Mouse (Mus musculus) embryonic facial prominence, embryonic 10.5 days (tissue): ENCODE data around the gene Wdr83os. TPM values are rescaled to one million over a fixed set of nuclear protein-coding genes. Genes with fewer than 3 reads are reported as not detected.
"Not testable (repeated sequence)": the region's sequence is repeated elsewhere in the genome, so short reads cannot be mapped to it uniquely, and the experiment has no call there.

ENCODE experiments used
- DNase-seq: peaks from one replicate; pipeline ENCODE4 v3.0.0-alpha.2; 2017; ENCODE audit warnings: low spot score
- H3K27ac ChIP-seq: fragments of 300-500 bp; sonication (generic); replicated peaks from 2 replicates; pipeline ENCODE4 v1.5.1; 2016; ENCODE audit warnings: mild to moderate bottlenecking
- H3K27me3 ChIP-seq: fragments of 300-500 bp; sonication (generic); replicated peaks from 2 replicates; pipeline ENCODE4 v1.6.1; 2016; ENCODE audit warnings: low read depth, mild to moderate bottlenecking; ENCODE audit not compliant: poor library complexity, severe bottlenecking
- H3K36me3 ChIP-seq: fragments of 300-500 bp; sonication (generic); replicated peaks from 2 replicates; pipeline ENCODE4 v1.6.1; 2016; ENCODE audit warnings: mild to moderate bottlenecking, moderate library complexity
- H3K4me1 ChIP-seq: fragments of 300-500 bp; sonication (generic); 2 replicates; pipeline ENCODE4 v1.6.1; 2016
- H3K4me3 ChIP-seq: fragments of 300-500 bp; sonication (generic); 2 replicates; pipeline ENCODE4 v1.5.1; 2016; ENCODE audit warnings: mild to moderate bottlenecking, moderate library complexity
- H3K9me3 ChIP-seq: fragments of 300-500 bp; sonication (generic); 2 replicates; pipeline ENCODE4 v1.6.1; 2016; ENCODE audit warnings: mild to moderate bottlenecking
- WGBS: fragments of 180-500 bp; shearing (Covaris S2); methylation state at CpG from one replicate; pipeline ENCODE4 v1.1.7; 2016; 5-methylcytosine and 5-hydroxymethylcytosine counted together
- polyA plus RNA-seq: library from polyadenylated mRNA; unstranded; fragments of >200 nt; fragmentation: Nextera tagmentation; extraction: Ambion mirVana; gene quantifications from 2 replicates; pipeline ENCODE4 v1.2.1, GENCODE M21; 2016

The Wdr83os gene
- polyA plus RNA-seq, 1 experiment from 2014 or later: 126 TPM

DNA sequence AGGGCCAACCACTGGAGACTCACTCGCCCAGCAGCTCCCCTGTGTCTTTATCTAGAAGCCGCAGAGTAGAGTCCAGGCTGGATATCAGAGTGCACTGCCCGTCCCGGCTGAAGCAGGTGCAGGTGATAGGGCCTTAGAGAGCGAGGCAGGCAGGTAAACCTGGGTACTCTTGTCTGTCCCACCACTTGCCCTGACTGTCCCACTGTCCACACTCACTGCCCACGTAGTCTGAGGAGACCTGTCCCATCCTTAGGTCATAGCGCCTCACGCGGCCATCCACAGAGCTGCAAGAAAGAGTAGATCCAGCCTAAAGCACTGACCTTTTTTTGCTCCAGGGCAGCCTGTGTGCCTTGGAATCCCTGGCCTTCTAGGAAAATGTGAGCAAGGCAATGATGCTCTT lies 4.5 kb upstream of the Wdr83os start:
- Histone ChIP-seq H3K27ac (no peak overlapping the region), H3K9me3 (no peaks in the 10 kb centered on the region), H3K4me3 (no peak overlapping the region), H3K36me3 (peaks cover 64% of the 10 kb centered on the region), H3K27me3 (no peaks in the 10 kb centered on the region), H3K4me1 (peaks cover 30% of the 10 kb centered on the region)
- 77% methylated on average over 9 of the region's 9 CpGs for WGBS
- DNase-seq: peak; percentile 49

DNA sequence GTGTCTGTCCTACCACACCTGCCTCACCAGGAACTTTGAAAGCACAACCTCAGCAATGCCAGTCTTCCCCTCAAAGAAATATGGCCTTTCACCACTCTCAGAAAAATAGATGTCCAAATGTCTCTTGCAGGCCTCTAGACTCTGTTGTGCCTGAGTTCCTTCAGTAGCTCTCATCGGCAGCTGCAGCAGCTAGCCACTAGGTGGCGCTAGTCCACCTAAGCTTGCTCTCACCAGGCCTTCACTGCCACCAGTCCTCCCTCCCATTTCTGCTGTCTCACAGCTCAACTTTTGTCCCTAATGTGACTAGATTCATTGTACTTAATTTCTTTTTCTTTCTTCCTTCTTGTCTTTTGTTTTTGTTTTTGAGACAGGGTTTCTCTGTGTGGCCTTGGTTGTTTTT lies 3.5 kb upstream of the Wdr83os start:
- WGBS: 0% methylated on average over 2 of the region's 2 CpGs
- Histone ChIP-seq H3K27me3 (no peaks in the 10 kb centered on the region), H3K4me3 (no peak overlapping the region; the same call in 1 of the 2 replicates), H3K36me3 (peaks cover 64% of the 10 kb centered on the region), H3K4me1 (peaks cover 35% of the 10 kb centered on the region), H3K9me3 (no peaks in the 10 kb centered on the region), H3K27ac (no peak overlapping the region)
- DNase-seq: peak; percentile 83

DNA sequence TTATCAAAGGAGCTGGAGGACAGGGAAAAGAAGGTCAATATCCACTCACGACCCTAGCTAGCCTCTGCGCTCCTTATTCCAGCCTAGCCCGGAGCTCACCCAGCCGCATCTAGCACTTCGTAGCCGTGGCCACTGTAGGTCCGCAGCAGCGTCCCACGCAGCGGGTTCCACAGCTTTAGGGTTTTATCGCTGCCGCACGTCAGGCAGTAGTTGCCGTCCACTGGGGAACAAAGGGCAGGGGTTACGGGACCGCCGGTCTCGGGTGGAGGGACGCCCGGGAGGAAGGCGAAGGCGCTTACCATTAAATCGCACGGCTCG lies 367 bp upstream of the Wdr83os start:
- H3K4me1 ChIP-seq: peaks cover 43% of the 10 kb centered on the region
- peak overlapping the region; percentile 86 for H3K27ac ChIP-seq
- H3K27me3 ChIP-seq: no peaks in the 10 kb centered on the region
- H3K9me3 ChIP-seq: no peaks in the 10 kb centered on the region
- 1% methylated on average over 25 of the region's 25 CpGs for WGBS
- peak overlapping the region; percentile 96 for H3K4me3 ChIP-seq
- H3K36me3 ChIP-seq: peaks cover 46% of the 10 kb centered on the region
- DNase-seq: no peak

DNA sequence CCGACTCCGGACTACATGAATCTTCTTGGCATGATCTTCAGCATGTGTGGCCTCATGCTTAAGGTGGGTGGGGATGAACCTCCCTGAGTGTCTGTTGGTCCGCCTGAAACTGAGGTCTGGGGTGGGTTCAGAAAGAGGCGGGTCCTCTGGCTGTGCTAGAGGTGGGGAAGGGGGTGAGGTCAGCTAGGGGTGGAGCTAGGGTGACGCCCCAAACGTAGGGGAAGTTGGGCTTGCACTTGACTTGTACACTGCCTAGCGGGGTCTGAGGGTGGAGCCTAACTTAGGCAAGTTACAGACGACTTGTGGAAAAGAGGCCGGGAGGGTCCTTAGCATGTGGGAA lies 646 bp downstream of the Wdr83os start, which contains the start of gene Wdr83:
Gene Wdr83, minus strand, starts transcription at position 91 of the 340 bp plus-strand sequence.
- H3K4me3 ChIP-seq: peak within 1 kb of the TSS; percentile 96
- peak within 1 kb of the TSS; percentile 86 for H3K27ac ChIP-seq
- no peaks in the 10 kb centered on the region for H3K27me3 ChIP-seq
- WGBS: 2% methylated on average over 9 of the region's 9 CpGs
- DNase-seq: peak; percentile 67
- H3K36me3 ChIP-seq: peaks cover 46% of the 10 kb centered on the region
- peaks cover 43% of the 10 kb centered on the region for H3K4me1 ChIP-seq
- no peaks in the 10 kb centered on the region for H3K9me3 ChIP-seq

DNA sequence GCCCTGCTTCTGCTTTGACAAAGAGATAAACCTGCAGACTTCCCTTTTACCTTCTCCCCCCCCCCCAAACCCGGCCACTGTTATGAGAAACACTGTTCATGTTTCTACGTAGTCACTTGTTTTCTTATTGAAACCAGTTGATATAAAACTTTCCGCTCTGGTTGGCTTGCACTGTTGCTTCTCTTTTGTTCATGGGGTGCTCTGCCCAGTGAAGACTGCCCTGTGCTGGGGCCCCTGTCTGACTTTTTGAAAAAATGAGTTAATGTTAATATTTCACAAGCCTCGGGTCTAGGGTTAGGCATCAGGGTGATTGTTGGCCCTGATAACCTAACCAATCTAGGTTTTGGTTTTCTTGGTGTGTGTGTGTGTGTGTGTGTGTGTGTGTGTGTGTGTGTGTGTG lies 1.6 kb downstream of the Wdr83os start:
- Histone ChIP-seq H3K4me3 (peak overlapping the region; percentile 96; the same call in 1 of the 2 replicates), H3K36me3 (peaks cover 46% of the 10 kb centered on the region), H3K4me1 (peaks cover 43% of the 10 kb centered on the region)
- not testable (repeated sequence) for DNase-seq, H3K9me3 ChIP-seq, H3K27me3 ChIP-seq, H3K27ac ChIP-seq
- 94% methylated on average over 4 of the region's 4 CpGs for WGBS

DNA sequence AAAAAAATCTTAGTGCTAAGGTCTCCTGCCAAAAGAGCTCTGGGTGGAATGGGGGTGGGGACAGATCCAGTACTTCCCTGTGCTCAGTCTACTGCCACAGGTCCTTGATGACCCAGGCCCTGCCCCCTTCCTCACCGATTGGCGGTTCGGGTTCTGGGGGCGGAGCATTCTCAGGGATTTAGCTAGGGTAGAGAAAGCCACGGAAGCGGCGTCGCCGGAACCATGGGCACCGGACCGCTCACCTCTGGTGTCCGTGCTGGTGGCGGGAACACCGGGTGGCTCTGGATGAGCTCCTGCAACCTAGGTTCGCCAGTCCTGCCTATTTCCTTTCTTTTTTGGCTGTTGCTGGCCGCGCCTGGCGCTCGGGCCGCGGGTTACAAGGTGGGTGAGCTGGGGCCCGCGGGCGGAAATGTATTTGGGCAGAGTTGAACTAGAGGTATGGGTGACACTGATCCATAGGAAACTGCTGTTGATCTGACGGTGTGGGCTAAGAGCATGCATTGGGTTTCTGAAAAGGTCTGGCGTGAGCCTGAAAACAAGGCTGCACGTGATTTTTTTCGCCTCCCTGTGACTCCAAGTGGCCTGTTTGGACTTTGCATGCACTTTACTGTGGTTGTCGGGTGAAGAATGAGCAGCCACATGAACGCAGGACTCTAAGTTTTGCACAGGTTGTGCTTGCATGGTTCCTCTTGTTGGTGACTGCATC lies 2.7 kb downstream of the Wdr83os start, which contains the start of gene Man2b1:
Gene Man2b1, plus strand, starts transcription at position 163 of the 706 bp plus-strand sequence.
- Histone ChIP-seq H3K9me3 (no peaks in the 10 kb centered on the region), H3K36me3 (peaks cover 47% of the 10 kb centered on the region), H3K4me3 (peak within 1 kb of the TSS; percentile 73), H3K27me3 (no peaks in the 10 kb centered on the region), H3K27ac (peak within 1 kb of the TSS; percentile 82), H3K4me1 (peaks cover 43% of the 10 kb centered on the region)
- peak; percentile 85 for DNase-seq
- WGBS: 1% methylated on average over 30 of the region's 30 CpGs

DNA sequence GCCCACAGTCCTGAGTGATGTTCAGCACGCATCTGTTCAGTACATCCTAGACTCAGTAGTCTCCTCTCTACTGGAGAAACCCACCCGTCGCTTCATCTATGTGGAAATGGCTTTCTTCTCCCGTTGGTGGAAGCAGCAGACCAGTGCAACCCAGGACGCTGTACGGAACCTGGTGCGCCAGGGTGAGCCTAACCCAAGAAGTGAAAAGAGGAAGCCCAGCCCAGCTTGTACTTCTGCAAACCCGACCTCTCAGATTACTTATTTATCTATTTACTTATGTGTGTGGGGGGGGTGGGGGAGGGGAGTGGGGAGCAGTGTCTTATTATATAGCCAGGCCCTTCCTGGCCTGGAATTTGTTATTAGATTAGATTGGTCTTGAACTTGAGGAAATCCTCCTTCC lies 4.1 kb downstream of the Wdr83os start:
- Histone ChIP-seq H3K36me3 (peaks cover 48% of the 10 kb centered on the region), H3K9me3 (no peaks in the 10 kb centered on the region), H3K4me1 (peaks cover 37% of the 10 kb centered on the region), H3K4me3 (no peak overlapping the region), H3K27ac (no peak overlapping the region), H3K27me3 (no peaks in the 10 kb centered on the region)
- no peak for DNase-seq
- 86% methylated on average over 8 of the region's 8 CpGs for WGBS

DNA sequence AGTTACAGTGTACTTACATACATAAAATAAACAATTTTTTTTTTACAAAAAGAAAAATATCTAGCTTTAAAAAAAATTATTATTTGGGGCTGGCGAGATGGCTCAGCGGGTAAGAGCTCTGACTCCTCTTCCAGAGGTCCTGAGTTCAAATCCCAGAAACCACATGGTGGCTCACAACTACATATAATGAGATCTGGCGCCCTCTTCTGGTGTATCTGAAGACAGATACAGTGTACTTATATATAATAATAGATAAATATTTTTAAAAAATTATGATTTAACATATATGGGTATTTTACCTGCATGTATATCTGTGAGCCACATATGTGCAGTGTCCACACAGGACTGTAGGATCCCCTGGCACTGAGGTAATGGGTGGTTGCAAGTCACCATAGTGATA lies 5.7 kb downstream of the Wdr83os start:
- H3K36me3 ChIP-seq: peaks cover 55% of the 10 kb centered on the region
- H3K27ac ChIP-seq: no peak overlapping the region
- peaks cover 31% of the 10 kb centered on the region for H3K4me1 ChIP-seq
- no peak for DNase-seq
- no peak overlapping the region for H3K4me3 ChIP-seq
- H3K27me3 ChIP-seq: no peaks in the 10 kb centered on the region
- 80% methylated on average over 3 of the region's 3 CpGs for WGBS
- no peaks in the 10 kb centered on the region for H3K9me3 ChIP-seq

DNA sequence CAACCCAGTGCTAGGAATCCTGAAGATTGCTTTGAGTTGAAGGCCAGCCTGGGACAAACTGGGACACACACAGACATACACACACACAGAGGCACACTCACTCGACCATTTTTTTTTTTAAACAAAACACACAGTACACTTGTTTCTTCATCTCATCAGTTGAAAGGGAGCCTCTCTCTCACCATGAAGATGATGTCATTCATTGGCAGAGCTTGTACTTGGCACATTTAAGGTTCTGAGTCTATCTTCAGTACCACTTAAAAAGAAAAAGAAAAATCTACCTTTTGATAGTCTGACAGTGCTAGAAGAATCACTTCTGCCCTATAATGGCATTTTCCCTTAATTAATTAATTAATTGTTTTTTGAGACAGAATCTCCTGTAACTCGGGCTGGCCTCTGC lies 8.2 kb downstream of the Wdr83os start:
- Histone ChIP-seq H3K9me3 (no peaks in the 10 kb centered on the region), H3K4me1 (peaks cover 9% of the 10 kb centered on the region), H3K36me3 (peaks cover 77% of the 10 kb centered on the region), H3K4me3 (no peak overlapping the region), H3K27me3 (no peaks in the 10 kb centered on the region), H3K27ac (no peak overlapping the region)
- no peak for DNase-seq
- 86% methylated on average over 2 of the region's 2 CpGs for WGBS

DNA sequence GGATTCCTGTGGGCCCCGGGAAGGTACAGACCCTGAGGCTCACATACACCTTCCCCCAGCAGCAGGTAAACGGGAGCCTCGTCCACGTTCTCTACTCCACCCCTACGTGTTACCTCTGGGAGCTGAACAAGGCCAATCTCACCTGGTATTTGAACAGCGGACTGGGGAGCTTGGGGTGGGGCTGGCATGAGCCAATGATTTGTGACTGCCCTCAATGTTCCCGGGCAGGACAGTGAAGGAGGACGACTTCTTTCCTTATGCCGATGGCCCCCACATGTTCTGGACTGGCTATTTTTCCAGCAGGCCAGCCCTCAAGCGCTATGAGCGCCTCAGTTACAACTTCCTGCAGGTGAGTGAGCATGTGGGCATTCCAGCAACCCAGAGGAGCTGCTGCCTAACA lies 10.3 kb downstream of the Wdr83os start:
- WGBS: 89% methylated on average over 11 of the region's 11 CpGs
- no peak overlapping the region for H3K4me3 ChIP-seq
- H3K9me3 ChIP-seq: no peaks in the 10 kb centered on the region
- DNase-seq: no peak
- peaks cover 85% of the 10 kb centered on the region for H3K36me3 ChIP-seq
- H3K27me3 ChIP-seq: no peaks in the 10 kb centered on the region
- H3K27ac ChIP-seq: no peak overlapping the region
- H3K4me1 ChIP-seq: peaks cover 3% of the 10 kb centered on the region; the same call in 1 of the 2 replicates

DNA sequence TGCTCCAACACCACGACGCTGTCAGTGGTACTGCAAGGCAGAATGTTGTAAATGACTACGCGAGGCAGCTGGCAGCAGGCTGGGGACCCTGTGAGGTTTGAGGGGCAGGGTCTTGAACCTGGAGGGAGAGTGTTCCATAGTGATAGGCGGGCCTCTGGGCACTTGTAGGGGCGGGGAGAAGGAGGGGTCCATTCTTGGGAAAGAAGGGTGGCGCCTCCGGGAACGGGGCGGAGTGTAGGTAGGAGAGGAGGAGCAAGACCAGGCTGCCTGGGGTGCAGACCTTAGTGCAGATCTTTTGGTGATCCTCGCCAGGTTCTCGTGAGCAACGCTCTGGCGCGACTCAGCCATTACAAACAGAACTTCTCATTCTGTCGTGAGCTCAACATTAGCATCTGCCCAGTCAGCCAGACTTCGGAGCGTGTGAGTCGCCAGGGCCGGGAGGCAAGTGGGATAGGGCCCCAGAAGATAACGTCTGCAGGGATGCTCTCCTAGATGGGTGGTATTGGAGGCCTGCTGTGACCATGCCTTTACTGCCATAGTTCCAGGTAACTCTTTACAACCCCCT lies 11.1 kb downstream of the Wdr83os start:
- no peak overlapping the region for H3K27ac ChIP-seq
- no peak for DNase-seq
- no peaks in the 10 kb centered on the region for H3K9me3 ChIP-seq
- peaks cover 3% of the 10 kb centered on the region; the same call in 1 of the 2 replicates for H3K4me1 ChIP-seq
- peaks cover 87% of the 10 kb centered on the region for H3K36me3 ChIP-seq
- no peaks in the 10 kb centered on the region for H3K27me3 ChIP-seq
- H3K4me3 ChIP-seq: no peak overlapping the region
- WGBS: 30% methylated on average over 21 of the region's 21 CpGs

DNA sequence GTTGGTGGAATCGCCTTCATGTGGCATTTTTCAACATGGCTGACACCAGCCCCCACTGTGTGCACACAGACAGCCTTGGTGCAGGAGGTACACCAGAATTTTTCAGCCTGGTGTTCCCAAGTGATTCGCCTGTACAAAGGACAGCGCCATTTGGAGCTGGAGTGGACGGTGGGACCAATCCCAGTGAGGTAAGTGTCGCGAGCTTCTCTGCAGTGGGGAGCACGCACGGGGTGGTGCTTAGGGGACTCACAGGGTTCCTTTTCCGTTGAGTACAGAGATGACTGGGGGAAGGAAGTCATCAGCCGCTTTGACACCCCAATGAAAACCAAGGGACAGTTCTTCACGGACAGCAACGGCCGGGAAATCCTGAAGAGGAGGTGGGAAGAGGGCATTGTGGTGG lies 14.5 kb downstream of the Wdr83os start:
- no peaks in the 10 kb centered on the region for H3K9me3 ChIP-seq
- 90% methylated on average over 13 of the region's 13 CpGs for WGBS
- no peaks in the 10 kb centered on the region for H3K27me3 ChIP-seq
- H3K4me3 ChIP-seq: no peak overlapping the region
- peaks cover 3% of the 10 kb centered on the region; the same call in 1 of the 2 replicates for H3K4me1 ChIP-seq
- H3K27ac ChIP-seq: no peak overlapping the region
- H3K36me3 ChIP-seq: peaks cover 84% of the 10 kb centered on the region
- DNase-seq: no peak

DNA sequence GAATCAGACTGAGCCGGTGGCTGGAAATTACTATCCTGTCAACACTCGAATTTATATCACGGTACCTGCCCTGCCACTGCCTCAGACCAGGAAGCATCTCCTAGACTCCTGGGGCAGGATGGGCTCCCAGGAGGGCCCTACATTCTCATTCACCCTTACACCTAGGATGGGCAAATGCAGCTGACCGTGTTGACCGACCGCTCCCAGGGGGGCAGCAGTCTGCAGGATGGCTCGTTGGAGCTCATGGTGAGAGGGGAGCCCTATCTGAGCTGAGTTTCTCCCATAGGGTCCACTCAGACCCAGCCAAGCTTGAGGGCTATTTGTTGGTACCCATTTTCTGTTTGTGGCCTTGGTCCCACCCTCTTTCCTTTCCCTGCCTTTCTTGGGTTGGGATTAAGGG lies 15.0 kb downstream of the Wdr83os start:
- no peak for DNase-seq
- WGBS: 94% methylated on average over 7 of the region's 7 CpGs
- Histone ChIP-seq H3K36me3 (peaks cover 84% of the 10 kb centered on the region), H3K4me1 (peaks cover 3% of the 10 kb centered on the region; the same call in 1 of the 2 replicates), H3K27ac (no peak overlapping the region), H3K27me3 (no peaks in the 10 kb centered on the region), H3K9me3 (no peaks in the 10 kb centered on the region), H3K4me3 (no peak overlapping the region)
